Mouse (Mus musculus) liver, embryonic 13.5 days (tissue): ENCODE results near the gene Rcor1. TPM values are rescaled to one million over a fixed set of nuclear protein-coding genes. Genes with fewer than 3 reads are reported as not detected.

Experiments
- ATAC-seq: fragments of 200-750 bp; cut with Nextera tagmentation; 2 replicates; pipeline ENCODE4 v1.8.0; 2017; ENCODE audit warnings: low read depth, mild to moderate bottlenecking, moderate number of reproducible peaks, moderate library complexity
- DNase-seq: peaks from one replicate; pipeline ENCODE4 v3.0.0; 2022
- H3K27ac ChIP-seq: fragments of 300-500 bp; sonication (generic); 2 replicates; pipeline ENCODE4 v1.5.1; 2015; ENCODE audit warnings: moderate library complexity, mild to moderate bottlenecking, inconsistent platforms
- H3K27me3 ChIP-seq: fragments of 300-500 bp; sonication (generic); 2 replicates; pipeline ENCODE4 v1.6.1; 2015; ENCODE audit warnings: mild to moderate bottlenecking, inconsistent platforms
- H3K36me3 ChIP-seq: fragments of 300-500 bp; sonication (generic); 2 replicates; pipeline ENCODE4 v1.6.1; 2015; ENCODE audit warnings: mild to moderate bottlenecking, inconsistent platforms
- H3K4me1 ChIP-seq: fragments of 300-500 bp; sonication (generic); replicated peaks from 2 replicates; pipeline ENCODE4 v1.6.1; 2015; ENCODE audit warnings: inconsistent platforms
- H3K4me2 ChIP-seq: fragments of 300-500 bp; sonication (generic); 2 replicates; pipeline ENCODE4 v1.6.1; 2015; ENCODE audit warnings: inconsistent platforms, mild to moderate bottlenecking, moderate library complexity
- H3K4me3 ChIP-seq: fragments of 300-500 bp; sonication (generic); replicated peaks from 2 replicates; pipeline ENCODE4 v1.5.1; 2015; ENCODE audit warnings: mild to moderate bottlenecking, inconsistent platforms
- H3K9ac ChIP-seq: fragments of 300-500 bp; sonication (generic); 2 replicates; pipeline ENCODE4 v1.6.1; 2015; ENCODE audit warnings: mild to moderate bottlenecking, inconsistent platforms
- H3K9me3 ChIP-seq: fragments of 300-500 bp; sonication (generic); replicated peaks from 2 replicates; pipeline ENCODE4 v1.6.1; 2016; ENCODE audit warnings: inconsistent platforms
- WGBS: fragments of 180-500 bp; shearing (Covaris S2); methylation state at CpG from one replicate; pipeline ENCODE4 v1.1.7; 2015; ENCODE audit not compliant: insufficient replicate concordance; 5-methylcytosine and 5-hydroxymethylcytosine counted together
- polyA plus RNA-seq: library from polyadenylated mRNA; unstranded; fragments of >200 nt; fragmentation: Nextera tagmentation; extraction: Ambion mirVana; gene quantifications from 2 replicates; pipeline ENCODE4 v1.2.1, GENCODE M21; 2015

Gene Rcor1
- polyA plus RNA-seq, 1 experiment from 2014 or later, result 5.8 TPM

DNA sequence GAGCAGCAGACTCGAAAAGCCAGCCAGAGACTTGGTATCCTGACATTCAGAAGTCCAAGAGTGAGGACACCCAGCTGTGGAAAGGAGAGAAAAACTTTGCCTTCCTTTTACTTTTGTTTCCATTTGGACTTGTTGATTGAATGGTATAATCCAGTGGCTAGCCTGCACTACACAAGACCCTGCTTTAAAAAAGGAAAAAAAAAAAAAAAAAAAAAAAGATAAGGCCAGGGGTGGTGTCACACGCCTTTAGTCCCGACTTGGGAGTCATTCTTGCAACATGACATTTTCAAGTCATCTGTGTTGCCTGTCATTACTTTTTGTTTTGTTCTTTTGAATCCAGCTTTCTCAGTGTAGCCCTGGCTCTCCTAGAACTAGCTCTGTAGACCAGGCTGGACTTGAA lies 17.6 kb upstream of the Rcor1 start:
- H3K9me3 ChIP-seq, result no peaks in the 10 kb centered on the region
- no peak overlapping the region for H3K4me2 ChIP-seq
- DNase-seq, result no peak
- H3K9ac ChIP-seq, result no peak overlapping the region
- H3K4me3 ChIP-seq, result no peak overlapping the region
- H3K36me3 ChIP-seq, result no peaks in the 10 kb centered on the region
- no peaks in the 10 kb centered on the region for H3K27me3 ChIP-seq
- H3K27ac ChIP-seq, result no peak overlapping the region
- WGBS, result 32% methylated on average over 3 of the region's 3 CpGs
- no peak for ATAC-seq
- peaks cover 9% of the 10 kb centered on the region; the same call in 1 of the 2 replicates for H3K4me1 ChIP-seq

DNA sequence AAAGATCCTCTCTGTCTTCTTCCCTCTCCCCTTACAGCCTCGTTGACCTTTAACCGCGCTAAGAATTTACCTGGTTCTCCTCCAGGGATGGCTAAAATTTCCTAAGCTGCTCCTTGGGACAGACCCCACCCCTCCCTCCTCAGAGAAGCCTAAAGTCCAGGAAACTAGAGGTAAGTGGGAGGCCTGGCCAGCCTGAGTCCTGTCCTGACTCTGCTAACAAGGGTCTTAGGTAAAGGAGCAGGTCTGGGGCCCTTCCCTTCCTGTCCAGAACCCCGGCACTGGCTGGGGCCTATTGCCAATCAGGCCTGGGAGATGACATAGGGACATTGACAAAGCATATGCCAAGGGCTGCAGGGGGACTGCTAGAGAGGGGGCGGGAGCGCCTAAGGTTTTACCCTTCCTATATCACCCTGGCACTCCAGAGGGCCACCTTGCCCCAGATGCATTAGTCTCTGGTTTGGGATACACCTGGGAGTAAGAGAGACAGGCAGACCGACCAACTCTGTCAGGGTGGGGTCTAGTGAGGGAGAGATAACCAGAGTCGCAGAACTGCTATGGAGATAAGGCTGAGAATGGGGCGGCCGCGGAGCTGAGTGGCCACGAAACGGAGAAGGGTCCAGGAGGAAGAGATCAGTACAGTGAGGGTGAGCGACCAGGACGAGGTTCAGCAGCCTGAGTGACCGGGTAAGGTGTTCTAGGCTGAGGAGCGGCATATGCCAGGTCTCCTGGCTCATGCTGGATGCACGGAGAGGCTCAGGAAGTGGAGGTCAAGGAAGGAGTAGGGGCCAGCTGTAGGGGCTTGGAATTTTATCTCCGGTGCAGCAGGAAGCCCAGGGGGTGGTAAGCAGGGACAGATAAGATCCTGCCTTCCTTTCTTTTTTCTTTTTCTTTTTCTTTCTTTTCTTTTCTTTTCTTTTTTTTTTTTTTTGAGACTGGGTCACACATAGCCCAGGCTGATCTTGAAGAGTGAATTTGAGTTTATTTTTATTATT lies 10.7 kb upstream of the Rcor1 start:
- Histone ChIP-seq H3K4me3 (peak overlapping the region; percentile 64), H3K27me3 (no peaks in the 10 kb centered on the region), H3K9me3 (no peaks in the 10 kb centered on the region), H3K27ac (peak overlapping the region; percentile 84), H3K4me1 (peaks cover 52% of the 10 kb centered on the region), H3K9ac (peak overlapping the region; percentile 74), H3K36me3 (no peaks in the 10 kb centered on the region), H3K4me2 (peak overlapping the region; percentile 77)
- ATAC-seq, result peak; percentile 91
- DNase-seq, result peak; percentile 73
- 22% methylated on average over 19 of the region's 19 CpGs for WGBS

DNA sequence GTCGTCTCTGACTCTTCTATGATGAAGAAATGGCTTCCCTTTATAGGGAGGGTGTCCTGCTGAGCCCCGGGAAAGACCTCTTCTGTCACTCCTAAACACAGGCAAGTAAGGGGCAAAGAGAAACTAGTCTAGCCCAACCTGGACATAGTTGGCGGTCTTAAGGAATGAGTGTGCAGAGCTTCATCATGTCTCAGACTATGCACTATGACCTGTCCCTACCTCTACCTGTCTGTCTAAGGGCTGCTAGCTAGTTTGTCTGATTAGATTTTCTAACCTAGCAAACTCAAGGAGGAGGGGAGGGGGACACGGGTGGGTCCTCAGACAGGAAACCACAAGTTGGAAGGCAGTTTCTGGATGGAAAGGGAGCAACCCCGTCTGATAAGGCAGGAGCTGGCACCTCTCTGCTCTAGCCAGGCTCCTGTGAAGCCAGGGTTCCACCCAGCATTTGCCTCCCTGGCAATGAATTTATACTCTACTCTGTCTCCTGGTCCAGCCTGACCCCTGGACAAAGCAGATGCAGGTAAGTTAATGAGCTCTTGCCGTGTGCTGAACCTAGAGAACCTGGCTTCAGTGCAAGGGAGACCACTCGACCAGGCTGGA lies 9.8 kb upstream of the Rcor1 start:
- Histone ChIP-seq H3K9me3 (no peaks in the 10 kb centered on the region), H3K9ac (peak overlapping the region; percentile 74), H3K27ac (peak overlapping the region; percentile 84), H3K27me3 (no peaks in the 10 kb centered on the region), H3K4me3 (peak overlapping the region; percentile 64), H3K4me2 (peak overlapping the region; percentile 77), H3K36me3 (no peaks in the 10 kb centered on the region; the same call in 1 of the 2 replicates), H3K4me1 (peaks cover 62% of the 10 kb centered on the region)
- 20% methylated on average over 7 of the region's 7 CpGs for WGBS
- peak; percentile 50 for ATAC-seq
- DNase-seq, result no peak

DNA sequence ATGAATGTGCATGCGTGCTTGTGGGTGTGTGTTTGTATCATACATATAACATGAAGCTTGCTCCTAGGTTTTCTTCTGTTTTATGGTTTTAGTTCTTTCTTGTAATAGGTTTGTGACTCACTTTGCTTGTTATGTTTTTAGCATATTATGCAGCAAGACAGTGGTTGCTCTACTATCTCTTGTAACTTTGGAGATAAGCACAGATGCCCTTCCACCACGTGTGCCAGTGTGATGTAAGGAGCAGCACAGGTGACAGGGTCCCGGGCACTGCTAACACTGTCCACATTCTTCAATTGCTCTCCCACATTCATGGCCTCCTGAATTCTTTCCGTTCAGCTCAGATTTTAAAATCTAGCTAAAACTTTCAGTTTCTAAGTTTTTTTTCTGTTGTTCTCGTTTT lies 6.3 kb upstream of the Rcor1 start:
- no peak overlapping the region for H3K4me3 ChIP-seq
- no peaks in the 10 kb centered on the region; the same call in 1 of the 2 replicates for H3K36me3 ChIP-seq
- ATAC-seq, result no peak
- H3K4me2 ChIP-seq, result no peak overlapping the region
- DNase-seq, result no peak
- H3K27ac ChIP-seq, result peak overlapping the region; percentile 25; the same call in 1 of the 2 replicates
- peaks cover 93% of the 10 kb centered on the region for H3K4me1 ChIP-seq
- no peak overlapping the region for H3K9ac ChIP-seq
- H3K9me3 ChIP-seq, result no peaks in the 10 kb centered on the region
- 45% methylated on average over 5 of the region's 5 CpGs for WGBS
- no peaks in the 10 kb centered on the region for H3K27me3 ChIP-seq

DNA sequence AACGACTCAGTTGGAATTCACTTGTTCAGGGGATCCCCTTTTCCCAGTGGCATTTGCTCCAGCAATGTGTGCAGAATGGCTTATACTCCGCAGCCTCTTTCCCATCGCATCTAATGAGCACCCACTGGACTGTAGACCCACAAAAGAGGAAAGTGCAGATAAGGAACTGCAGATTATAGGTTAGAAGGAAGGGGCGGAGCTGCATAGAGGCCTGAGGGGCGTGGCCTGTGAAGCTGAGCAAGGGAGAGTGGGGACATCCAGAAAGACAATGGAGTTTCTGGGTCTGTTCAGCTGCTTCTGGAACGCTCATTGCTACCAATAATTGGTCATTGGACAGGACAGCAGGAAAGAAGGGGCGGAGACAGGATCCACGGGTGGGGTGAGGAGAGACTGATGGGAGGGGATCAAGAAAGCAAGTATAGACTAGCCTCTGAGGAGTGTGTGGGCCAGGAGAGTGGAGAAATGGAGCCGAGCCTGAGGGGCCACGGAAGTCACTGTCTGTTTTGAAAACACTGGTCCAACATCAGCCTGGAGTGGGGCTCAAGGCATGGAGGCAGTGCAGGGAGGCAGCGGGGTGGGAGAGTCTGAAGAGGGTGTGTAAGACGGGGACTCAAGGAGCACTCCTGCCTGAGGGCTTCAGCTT lies 3.8 kb upstream of the Rcor1 start:
- peak; percentile 70 for DNase-seq

DNA sequence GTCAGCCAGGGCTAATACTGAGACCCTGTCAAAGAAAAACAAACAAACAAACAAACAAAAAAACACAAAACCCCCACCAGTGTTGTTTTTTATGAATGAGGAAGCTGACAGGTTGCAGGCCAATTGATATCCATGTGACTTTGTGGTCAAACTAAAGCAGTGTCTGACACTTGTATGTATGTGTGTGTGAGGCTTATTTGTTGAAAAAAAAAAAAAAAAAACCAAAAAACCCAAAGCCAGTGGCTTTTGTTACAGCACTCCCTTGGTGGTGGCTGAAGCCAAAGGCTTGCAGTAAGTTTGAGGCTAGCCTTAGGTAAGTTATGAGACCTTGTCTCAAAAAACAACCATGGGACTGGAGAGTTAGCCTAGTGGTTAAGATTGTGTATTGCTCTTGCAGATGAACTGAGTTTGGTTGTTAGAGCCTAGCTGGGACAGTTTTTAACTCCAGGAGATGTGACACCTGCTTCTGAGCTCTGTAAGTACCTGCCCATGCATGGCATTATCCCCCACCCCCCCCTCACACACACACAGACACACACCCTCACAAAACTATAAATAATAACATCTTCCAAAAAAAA lies 2.9 kb upstream of the Rcor1 start:
- Histone ChIP-seq H3K4me2 (no peak overlapping the region), H3K27ac (peak overlapping the region; percentile 97), H3K9ac (0 out of 2 replicates have a peak overlapping the region, but pooled peaks have one; percentile 53), H3K9me3 (no peaks in the 10 kb centered on the region), H3K4me1 (peaks cover 79% of the 10 kb centered on the region), H3K27me3 (no peaks in the 10 kb centered on the region), H3K4me3 (no peak overlapping the region), H3K36me3 (no peaks in the 10 kb centered on the region; the same call in 1 of the 2 replicates)
- ATAC-seq (no peak), DNase-seq (no peak)

More for the DNA sequence above, 3.8 kb upstream of the Rcor1 start:
- H3K9me3 ChIP-seq, result no peaks in the 10 kb centered on the region
- H3K9ac ChIP-seq, result peak overlapping the region; percentile 53; the same call in 1 of the 2 replicates
- H3K4me1 ChIP-seq, result peaks cover 78% of the 10 kb centered on the region
- no peaks in the 10 kb centered on the region for H3K27me3 ChIP-seq
- H3K36me3 ChIP-seq, result no peaks in the 10 kb centered on the region; the same call in 1 of the 2 replicates
- peak overlapping the region; percentile 51 for H3K4me2 ChIP-seq
- peak overlapping the region; percentile 97 for H3K27ac ChIP-seq
- no peak for ATAC-seq
- H3K4me3 ChIP-seq, result peak overlapping the region; percentile 18
- 17% methylated on average over 12 of the region's 12 CpGs for WGBS

DNA sequence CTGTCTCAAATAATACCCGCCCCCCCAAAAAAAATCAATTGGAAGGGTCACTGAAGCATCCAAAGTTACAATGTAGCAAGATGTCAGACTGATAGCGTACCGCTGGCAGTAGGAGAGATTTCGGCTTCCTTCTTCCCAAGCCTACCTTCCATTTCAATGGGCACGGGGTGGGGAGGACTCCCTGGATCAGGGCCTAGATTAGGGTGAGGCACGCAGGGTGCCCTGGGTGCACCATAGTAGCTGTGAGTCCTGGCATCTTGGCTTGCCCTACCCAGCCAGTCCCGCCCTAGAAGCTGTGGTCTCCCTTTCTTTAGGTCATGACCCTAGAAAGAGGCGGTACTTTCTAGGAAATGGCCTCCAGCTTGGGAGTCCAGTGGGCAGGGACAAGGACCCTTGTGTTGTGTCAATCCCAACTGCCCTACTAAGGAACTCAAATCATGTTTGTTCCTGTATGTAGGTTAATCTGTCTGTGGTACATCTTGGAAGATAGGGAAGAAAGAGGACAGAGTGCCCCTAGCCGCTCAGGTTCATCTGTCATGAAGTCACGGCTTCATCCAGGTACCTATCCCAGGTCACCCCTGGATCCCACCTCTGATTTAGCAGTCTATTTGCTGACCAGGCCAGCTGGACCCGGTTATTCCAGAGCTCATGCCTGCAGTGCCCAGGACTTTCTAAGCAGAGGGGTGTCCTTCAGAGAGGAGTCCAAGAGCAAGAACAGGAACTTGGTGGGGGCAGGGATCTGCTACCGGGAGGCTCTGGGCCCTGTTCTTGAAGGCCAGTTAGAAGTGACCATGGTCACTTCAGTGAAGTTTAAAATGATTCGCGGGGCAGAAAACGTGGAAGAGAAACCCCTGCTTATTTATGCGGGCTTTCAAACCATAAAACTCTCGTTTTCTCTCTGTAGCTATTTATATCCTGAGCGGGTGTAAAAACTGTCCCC lies 1.6 kb upstream of the Rcor1 start:
- peak overlapping the region; percentile 94 for H3K9ac ChIP-seq
- ATAC-seq (no peak), DNase-seq (peak; percentile 13)
- H3K9me3 ChIP-seq, result no peaks in the 10 kb centered on the region
- peak overlapping the region; percentile 91 for H3K4me3 ChIP-seq
- peaks cover 79% of the 10 kb centered on the region for H3K4me1 ChIP-seq
- no peaks in the 10 kb centered on the region for H3K27me3 ChIP-seq
- H3K27ac ChIP-seq, result peak overlapping the region; percentile 97
- 39% methylated on average over 18 of the region's 18 CpGs for WGBS
- peak overlapping the region; percentile 99 for H3K4me2 ChIP-seq
- peaks cover 3% of the 10 kb centered on the region; the same call in 1 of the 2 replicates for H3K36me3 ChIP-seq

DNA sequence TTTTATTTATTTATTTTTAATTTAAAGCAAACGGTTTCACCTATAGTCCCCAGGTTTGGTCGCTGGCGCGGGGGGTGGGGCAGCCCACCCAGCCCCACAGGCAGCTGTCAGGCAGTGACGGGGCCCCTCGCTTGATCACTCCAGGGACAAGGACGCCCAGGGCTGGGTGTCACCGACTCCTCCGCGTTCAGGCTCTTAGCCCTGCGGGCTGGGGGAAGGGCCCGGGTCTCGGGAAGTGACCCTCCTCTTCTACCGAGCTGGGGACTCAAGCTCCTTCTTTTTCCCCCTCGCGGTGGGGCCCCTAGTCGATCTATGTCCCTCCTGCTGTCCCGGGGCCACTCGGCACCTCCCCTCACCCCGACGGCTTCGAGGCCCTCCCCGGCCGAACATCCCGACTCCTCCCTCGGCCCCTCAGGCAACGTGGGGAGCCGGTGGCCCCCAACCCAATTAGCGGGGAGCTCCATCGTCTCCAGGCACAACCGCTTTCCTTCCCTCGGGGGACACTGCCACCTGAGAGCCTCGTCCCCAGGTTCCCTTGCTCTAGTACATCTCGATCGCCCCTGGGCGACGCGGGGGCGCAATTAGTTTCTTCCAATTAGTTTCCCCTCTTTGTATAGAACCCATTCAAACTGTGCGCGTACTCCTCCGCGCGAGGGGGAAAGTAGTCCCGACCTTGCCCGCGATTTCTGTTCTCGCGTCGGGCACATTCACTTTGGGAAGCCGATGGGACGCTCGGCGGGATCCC lies 748 bp upstream of the Rcor1 start:
- ATAC-seq, result peak; percentile 45

DNA sequence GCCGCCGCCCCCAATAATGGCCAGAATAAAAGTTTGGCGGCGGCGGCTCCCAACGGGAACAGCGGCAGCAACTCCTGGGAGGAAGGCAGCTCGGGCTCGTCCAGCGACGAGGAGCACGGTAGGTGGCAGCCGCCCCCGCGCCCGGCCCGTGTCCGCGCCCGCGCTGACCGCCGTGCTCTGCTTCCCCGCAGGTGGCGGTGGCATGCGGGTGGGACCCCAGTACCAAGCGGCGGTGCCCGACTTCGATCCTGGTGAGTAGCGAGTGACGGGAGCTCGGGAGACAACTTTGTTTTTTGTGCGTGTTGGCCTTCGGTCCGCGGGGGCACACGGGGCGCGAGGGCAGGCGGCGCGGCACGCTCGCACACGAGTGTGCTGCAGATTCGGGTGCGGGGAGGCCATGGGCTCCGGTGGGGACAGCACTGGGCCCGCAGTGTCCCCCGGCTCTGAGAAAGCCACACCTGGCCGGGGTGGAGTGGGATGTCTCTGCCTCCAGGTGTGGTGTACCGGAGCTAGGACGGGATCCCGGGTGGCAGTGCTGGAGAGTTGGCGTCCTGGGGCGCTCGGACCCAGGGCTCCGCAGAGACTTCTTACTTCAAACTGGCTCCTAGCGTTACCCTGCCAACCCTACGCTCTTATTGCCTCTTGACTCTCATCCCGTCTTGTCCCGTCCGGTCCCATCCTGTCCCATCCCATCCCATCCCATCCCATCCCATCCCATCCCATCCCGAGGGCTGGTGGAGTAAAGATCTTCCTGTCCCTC lies 800 bp downstream of the Rcor1 start:
- H3K4me3 ChIP-seq, result peak overlapping the region; percentile 91
- ATAC-seq, result no peak
- WGBS, result under 1% methylated on average over 62 of the region's 65 CpGs
- H3K4me1 ChIP-seq, result peaks cover 71% of the 10 kb centered on the region
- no peaks in the 10 kb centered on the region for H3K9me3 ChIP-seq
- peaks cover 18% of the 10 kb centered on the region for H3K36me3 ChIP-seq
- peak; percentile 31 for DNase-seq
- peak overlapping the region; percentile 99 for H3K9ac ChIP-seq
- H3K27me3 ChIP-seq, result no peaks in the 10 kb centered on the region
- H3K4me2 ChIP-seq, result peak overlapping the region; percentile 99
- peak overlapping the region; percentile 97 for H3K27ac ChIP-seq

More for the DNA sequence above, 748 bp upstream of the Rcor1 start:
- peak overlapping the region; percentile 97 for H3K27ac ChIP-seq
- under 1% methylated on average over 54 of the region's 54 CpGs for WGBS
- peak overlapping the region; percentile 91 for H3K4me3 ChIP-seq
- DNase-seq, result peak; percentile 69
- H3K27me3 ChIP-seq, result no peaks in the 10 kb centered on the region
- H3K9ac ChIP-seq, result peak overlapping the region; percentile 94
- peaks cover 10% of the 10 kb centered on the region for H3K36me3 ChIP-seq
- H3K4me1 ChIP-seq, result peaks cover 80% of the 10 kb centered on the region
- peak overlapping the region; percentile 99 for H3K4me2 ChIP-seq
- no peaks in the 10 kb centered on the region for H3K9me3 ChIP-seq
